Mouse (Mus musculus): Measurements from ENCODE around the gene Ifnar1.

Gene Ifnar1

DNA sequence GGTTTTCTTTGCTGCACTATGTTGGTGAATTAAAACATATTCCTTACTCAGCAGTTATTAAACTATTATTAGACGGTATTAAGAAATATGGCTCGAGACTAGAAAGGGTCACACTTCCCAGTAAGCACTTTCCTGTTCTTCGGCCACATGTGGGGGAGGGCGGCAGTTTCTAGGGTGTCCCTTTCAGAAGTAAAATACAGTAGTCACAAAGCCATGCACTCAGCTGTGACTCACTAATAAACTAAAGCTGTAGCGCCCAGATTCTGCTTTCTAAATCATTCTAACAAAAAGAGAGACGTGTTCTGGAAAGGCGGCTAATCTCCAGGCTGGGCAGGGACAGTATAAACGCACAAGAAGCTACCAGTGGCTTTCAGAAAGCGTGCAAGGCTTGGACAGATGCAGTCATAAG lies 23.3 kb upstream of the Ifnar1 start:
- no peak for DNase-seq

- DNase-seq: peak in 1 of 2 experiments; percentile 19
Observed at GRCm38 (mm10) chr16:91462644-91463043, 22.4 kb upstream of the Ifnar1 start.

DNA sequence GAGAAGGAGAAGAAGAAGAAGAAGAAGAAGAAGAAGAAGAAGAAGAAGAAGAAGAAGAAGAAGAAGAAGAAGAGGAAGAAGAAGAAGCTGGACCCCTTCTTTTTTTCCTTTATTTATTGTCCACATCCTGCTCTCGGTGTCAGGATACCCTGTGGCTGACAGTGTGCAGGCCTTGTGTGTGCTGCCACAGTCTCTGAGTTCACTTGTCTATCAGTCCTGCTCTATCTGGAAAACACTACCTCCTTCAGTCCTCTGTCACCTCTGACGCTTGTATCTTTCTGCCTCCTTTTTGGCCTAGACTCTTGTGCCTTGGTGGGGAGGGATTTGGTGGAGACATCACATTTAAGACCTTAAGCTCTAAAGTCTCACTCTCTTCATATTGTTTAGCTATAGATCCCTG lies 21.6 kb upstream of the Ifnar1 start:
- DNase-seq: no peak

GRCm38 (mm10) chr16:91463836-91464400 lies 21.1 kb upstream of the Ifnar1 start:
- no peak for DNase-seq

- DNase-seq: peak; percentile 97
Observed at GRCm38 (mm10) chr16:91464594-91465504, 20.2 kb upstream of the Ifnar1 start.

DNA sequence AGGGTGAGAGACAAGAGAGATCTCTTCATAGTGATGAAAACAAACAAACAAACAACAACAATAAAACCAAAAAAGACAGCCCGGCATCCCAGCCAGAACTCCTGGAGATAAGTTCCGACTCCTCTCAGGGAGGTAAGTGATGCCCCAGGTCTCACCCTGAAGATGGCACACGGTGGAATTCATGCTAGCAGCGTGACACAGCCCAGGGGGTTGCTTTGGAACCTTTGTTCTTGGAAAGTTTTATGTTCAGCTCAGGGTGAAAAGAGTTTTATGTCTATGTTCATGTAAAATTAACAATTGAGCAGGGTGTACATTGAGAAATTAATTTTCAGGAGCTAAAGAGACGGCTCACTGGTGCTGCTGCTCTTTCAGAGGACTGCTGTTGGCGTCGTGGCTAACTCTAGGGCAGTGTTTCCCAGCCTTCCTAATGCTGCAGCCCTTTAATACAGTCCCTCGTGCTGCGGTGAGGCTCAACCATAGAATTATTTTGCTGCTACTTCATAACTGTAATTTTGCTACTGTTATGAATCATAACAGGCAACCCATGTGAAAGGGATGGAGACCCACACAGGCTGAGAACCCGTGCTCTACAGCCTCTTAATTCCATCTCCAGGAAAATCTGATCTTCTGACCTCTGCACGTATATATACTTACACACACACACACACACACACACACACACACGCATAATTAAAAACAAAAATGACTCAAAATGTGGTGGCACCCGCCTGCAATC lies 19.4 kb upstream of the Ifnar1 start:
- DNase-seq: no peak

DNA sequence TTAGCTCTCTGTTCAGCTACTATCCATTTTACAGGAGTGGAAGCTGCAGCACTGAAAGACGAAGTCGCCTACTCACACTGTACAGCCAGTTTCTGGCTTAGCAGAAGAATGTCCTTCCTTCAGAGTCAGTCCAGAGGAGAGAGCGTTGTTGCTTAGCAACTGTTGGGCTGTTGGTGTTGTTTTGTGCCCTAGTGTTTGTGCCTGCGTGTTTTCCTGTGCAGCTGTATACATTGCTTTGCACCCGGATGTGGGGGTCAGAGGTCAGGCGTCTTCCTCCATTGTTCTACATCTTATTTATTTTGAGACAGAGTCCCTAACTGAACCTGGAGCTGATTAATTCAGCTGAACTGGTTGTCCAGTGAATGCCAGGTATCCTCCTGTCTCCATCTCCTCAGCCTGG lies 18.5 kb upstream of the Ifnar1 start:
- no peak for DNase-seq

- DNase-seq: no peak
Observed at GRCm38 (mm10) chr16:91470470-91470869, 14.6 kb upstream of the Ifnar1 start.

- DNase-seq: no peak
Observed at GRCm38 (mm10) chr16:91471481-91471880, 13.6 kb upstream of the Ifnar1 start.

DNA sequence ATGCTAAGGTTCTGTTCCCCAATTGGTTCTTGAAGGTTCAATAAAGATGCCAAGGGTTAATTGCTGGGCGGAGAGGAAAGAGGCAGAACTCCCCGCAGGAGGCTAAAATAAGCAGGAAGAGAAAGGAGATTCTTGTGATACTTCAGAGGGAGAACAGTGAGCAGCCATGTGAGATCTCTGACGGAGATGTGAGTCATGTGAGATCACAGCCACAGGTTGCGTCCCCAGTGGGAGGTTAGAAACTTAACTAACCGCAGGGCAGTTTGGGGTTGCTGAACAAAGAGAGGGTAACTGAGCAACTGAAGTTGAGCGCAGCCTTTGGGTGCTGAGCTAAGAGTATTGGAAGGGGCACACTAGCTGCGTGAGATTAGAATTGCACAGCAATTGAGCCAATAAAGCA lies 9.3 kb upstream of the Ifnar1 start:
- no peak for DNase-seq

DNA sequence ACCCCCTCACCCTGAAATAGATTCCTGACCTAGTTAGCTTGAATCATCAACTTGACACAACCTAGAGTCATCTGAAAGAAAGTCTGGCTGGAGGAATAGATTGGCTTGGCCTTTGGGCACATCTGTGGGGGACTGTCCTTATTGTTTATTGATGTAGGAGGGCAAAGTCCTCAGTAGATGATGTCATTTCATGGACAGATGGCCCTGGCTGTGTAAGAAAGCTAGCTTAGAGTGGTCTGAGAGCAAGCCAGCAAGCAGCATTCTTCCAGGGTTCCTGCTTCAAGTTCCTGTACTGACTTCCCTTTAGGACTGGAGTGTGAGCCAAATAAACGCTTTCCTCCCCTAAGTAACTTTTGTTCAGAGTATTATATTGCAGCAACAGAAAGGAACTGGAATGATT lies 7.0 kb upstream of the Ifnar1 start:
- DNase-seq: no peak

DNA sequence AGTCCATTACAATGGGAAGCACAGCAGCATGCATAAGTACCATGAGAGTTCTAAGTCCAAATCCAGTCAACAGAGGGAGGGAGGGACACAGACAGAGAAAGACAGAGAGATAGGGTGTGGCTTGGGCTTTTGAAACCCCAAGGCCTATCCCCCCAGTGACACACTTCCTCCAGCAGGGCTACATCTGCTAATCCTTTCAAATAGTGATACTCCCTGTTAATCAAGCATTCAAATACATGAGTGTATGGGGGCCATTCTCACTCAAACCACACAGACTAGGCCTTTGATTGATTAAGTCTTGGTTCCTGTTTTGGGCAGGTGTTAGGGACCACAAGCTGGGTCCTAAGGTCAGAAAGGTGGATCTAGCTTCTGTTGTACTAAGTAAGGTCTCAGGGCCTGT lies 4.5 kb upstream of the Ifnar1 start:
- DNase-seq: no peak

GRCm38 (mm10) chr16:91484387-91484786 lies 651 bp upstream of the Ifnar1 start:
- DNase-seq: no peak

DNA sequence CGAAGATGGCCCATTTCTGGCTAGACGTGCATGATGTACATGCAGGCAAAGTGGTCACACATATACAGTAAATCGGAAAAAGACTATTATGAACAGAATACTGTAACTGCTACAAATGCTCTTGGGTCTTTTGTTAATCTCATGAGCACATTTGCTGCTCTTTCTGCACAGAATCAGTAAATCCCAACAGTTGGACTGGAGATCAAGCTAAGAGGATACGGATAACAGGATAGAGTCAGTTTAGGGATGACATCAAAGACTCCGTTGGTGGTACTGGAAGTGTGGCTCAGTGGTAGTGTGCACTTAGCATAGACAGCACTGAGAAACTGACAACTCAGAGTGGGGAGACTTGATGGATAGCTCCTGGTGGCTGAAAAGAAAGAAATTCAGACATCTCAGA lies 803 bp downstream of the Ifnar1 start:
- DNase-seq: no peak

DNA sequence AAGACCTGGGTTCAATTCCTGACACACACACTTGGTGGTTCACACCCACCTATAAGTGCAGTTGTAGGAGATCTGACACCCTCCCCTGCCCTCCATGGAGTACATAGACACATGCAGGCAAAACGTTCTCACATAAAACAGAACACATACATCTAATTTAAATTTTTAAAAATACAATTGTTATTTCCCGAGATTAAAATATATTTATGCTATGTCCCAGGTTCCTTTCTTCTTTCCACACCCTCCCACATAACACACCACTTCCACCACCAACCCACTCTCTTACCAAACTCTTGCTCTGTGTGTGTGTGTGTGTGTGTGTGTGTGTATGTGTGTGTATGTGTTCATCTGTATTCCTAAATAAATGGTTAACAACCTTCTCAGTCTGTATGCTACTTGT lies 3.0 kb downstream of the Ifnar1 start:
- no peak for DNase-seq

DNA sequence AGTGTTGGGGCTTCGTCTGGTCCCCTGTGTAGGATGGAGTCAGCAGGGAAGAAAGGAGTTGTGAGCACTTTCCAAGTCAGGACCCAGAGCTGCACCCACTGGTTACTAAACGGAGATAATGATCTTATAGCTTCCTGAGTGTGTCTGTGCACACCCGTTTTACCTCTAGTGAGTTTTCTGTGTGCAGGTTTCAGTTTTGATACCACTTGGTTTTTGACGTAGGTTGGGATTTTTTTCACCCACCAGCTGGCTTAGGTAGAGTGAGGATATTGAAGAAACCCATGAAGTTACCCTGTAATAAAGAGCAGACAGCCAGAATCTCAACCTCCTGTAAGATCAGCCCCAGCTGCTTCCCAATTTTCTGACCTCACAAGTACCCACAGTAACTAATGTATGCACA lies 5.9 kb downstream of the Ifnar1 start:
- no peak for DNase-seq

- no peak for DNase-seq
Observed at GRCm38 (mm10) chr16:91491473-91491872, 6.4 kb downstream of the Ifnar1 start.

DNA sequence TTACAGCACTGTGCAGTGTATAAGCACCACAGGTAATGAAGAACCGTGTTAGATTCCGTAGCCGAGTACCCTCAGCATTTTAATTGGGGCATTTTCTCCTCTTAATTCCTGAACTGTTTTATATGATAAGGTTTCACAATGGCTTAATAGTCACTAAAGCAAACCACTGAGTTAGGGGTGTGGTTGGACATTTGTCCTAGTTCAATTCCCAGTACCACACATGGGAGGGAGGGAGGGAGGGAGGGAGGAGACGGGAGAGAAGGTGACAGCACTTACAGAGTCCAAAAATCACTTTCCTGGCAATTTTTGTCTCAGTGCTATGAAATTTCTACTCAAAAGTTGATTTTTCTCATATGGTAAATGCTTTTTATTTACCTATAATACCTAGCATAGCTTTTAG lies 10.5 kb downstream of the Ifnar1 start:
- DNase-seq: no peak

DNA sequence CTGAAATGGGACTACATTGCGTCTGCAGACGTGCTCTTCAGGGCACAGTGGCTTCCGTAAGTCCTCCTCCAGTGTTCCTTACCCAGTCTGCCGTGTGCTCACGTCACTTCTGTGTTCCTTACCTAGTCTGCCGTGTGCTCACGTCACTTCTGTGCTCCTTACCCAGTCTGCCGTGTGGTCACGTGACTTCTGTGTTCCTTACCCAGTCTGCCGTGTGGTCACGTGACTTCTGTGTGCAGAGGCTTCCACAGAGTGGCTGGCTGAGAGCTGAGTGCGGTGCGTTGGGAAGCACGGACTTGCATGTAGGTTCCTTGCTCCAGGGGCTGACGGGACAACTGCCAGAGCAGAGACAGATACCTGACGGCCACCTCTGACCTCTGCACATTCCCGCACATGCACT lies 11.2 kb downstream of the Ifnar1 start:
- DNase-seq: peak; percentile 52 to 59

DNA sequence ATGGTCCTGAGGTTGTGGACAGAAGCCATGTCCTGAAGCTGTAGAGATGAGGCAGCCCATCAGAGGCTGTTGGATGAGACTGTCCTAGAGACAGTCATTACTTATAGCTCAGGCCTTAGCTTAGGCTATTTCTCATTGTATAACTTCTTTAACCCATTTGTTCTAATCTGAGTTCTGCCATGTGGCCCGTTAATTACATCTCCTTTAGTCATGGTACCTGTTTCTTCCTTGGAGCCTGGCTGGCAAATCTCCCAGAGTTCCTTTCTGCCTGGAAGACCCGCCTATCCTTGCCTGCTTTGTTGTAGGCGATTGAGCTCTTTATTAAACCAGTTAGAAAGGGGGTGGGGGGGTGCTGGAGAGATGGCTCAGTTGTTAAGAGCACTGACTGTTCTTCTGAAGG lies 11.7 kb downstream of the Ifnar1 start:
- DNase-seq: peak in 1 of 2 experiments; percentile 27

DNA sequence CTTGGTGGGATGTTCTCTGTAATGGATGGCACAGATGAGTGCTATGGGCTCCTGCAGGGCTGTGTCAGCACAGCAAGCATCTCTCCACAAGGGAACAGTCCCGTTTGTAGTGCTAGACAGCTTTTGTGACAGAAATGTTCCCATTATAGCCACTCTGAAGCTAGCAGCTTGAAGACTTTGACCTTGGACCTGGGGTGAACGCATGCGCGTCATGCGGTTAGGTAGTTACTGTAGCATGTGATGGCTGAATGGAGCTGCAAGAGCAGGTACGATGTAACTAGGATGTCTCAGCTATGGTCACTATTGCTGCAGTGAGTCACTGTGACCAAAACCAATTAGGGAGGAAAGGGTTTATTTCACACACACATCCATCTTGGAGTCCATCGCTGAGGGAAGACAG lies 13.0 kb downstream of the Ifnar1 start:
- no peak for DNase-seq

DNA sequence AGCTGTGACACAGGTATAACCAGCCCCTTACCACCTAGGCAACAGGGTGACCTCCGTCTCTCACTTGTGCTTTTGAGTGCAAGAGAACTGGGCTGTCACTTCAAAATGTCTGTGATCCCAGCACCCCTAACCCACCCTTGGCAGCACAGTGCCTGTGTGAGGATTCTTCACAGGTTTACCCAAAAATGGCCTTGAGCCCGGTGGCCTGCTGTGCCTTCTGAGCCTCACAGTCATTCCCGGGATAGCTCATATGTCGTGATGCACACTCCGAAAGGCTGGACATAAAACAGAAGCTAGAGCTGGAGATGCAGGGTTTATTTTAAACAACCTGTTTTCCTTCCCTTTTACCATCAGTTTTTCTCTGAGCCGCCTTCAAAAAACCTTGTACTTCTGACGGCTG lies 19.7 kb downstream of the Ifnar1 start:
- DNase-seq: peak; percentile 48 to 54

- peak; percentile 87 to 89 for DNase-seq
Observed at GRCm38 (mm10) chr16:91505116-91505601, 20.1 kb downstream of the Ifnar1 start.

- DNase-seq: peak; percentile 40 to 51
Observed at GRCm38 (mm10) chr16:91506396-91506795, 21.4 kb downstream of the Ifnar1 start.

Data from cerebellum, postnatal 10 days (tissue).